Mouse (Mus musculus) G1E (cell line): Measurements from ENCODE around the gene Ankfn1. TPM values are rescaled to one million over a fixed set of nuclear protein-coding genes. Genes with fewer than 3 reads are reported as not detected.
A peak's percentile ranks its signal among the peaks of the same experiment; 100 is the strongest.

Experiments used
- ATAC-seq: 2 replicates; pipeline ENCODE4 v1.8.0; 2016; ENCODE audit warnings: mild to moderate bottlenecking; ENCODE audit not compliant: insufficient number of reproducible peaks, poor library complexity, low FRiP score, severe bottlenecking; ENCODE audit errors: extremely low read depth
- DNase-seq: peaks from one replicate; pipeline ENCODE4 v3.0.0; 2012; ENCODE audit warnings: low spot score
- H3K27me3 ChIP-seq: 2 replicates; pipeline ENCODE4 v1.6.1; 2012; ENCODE audit warnings: mild to moderate bottlenecking, low read length, inconsistent platforms; ENCODE audit not compliant: insufficient read depth
- H3K36me3 ChIP-seq: replicated peaks from 2 replicates; pipeline ENCODE3; 2012; ENCODE audit warnings: mild to moderate bottlenecking, inconsistent platforms
- H3K4me1 ChIP-seq: 2 replicates; pipeline ENCODE4 v1.6.1; 2012; ENCODE audit warnings: low read depth, low read length, inconsistent platforms, mixed read lengths; ENCODE audit not compliant: insufficient read depth
- H3K4me3 ChIP-seq: 2 replicates; pipeline ENCODE4 v1.5.1; 2012; ENCODE audit warnings: low read depth, mild to moderate bottlenecking, inconsistent platforms, low read length, moderate library complexity, mixed read lengths
- H3K9me3 ChIP-seq: replicated peaks from 2 replicates; pipeline ENCODE4 v1.6.1; 2012; ENCODE audit warnings: inconsistent platforms
- CTCF ChIP-seq: IDR thresholded peaks from 2 replicates; pipeline ENCODE4 v1.5.1; 2012; ENCODE audit warnings: low read depth, low read length, inconsistent platforms, mixed read lengths
- GATA1 ChIP-seq: IDR thresholded peaks from 2 replicates; pipeline ENCODE4 v1.6.1; 2012; ENCODE audit warnings: borderline replicate concordance, low read length, inconsistent platforms, mixed read lengths
- GATA2 ChIP-seq: IDR thresholded peaks from 2 replicates; pipeline ENCODE4 v1.6.1; 2012; ENCODE audit warnings: low read depth, low read length, inconsistent platforms, borderline replicate concordance
- POLR2AphosphoS5 ChIP-seq: IDR thresholded peaks from 2 replicates; pipeline ENCODE4 v1.6.1; 2012; ENCODE audit warnings: low read depth, low read length, inconsistent platforms; ENCODE audit not compliant: insufficient replicate concordance
- TAL1 ChIP-seq: conservative IDR thresholded peaks from 2 replicates; pipeline ENCODE4 v1.6.1; 2012; ENCODE audit warnings: low read depth, low read length, inconsistent platforms, mixed read lengths
- polyA plus RNA-seq: library from polyadenylated mRNA; stranded (reverse); fragments of >175 nt; gene quantifications from 2 replicates; pipeline ENCODE4 v1.2.3, GENCODE M21; 2012
- total RNA-seq, 2 experiments: library from RNA; stranded (forward) in 1 of 2; stranded (reverse) in 1 of 2; fragments of 200-1000 nt in 1 of 2; fragments of >200 nt in 1 of 2; fragmentation: Nextera tagmentation in 1 of 2; gene quantifications; 2 replicates each; pipeline ENCODE4 v1.2.3; 2014 to 2017

Gene Ankfn1
- total and polyA plus RNA-seq, 3 experiments: 0.27 TPM; not detected in 2

DNA sequence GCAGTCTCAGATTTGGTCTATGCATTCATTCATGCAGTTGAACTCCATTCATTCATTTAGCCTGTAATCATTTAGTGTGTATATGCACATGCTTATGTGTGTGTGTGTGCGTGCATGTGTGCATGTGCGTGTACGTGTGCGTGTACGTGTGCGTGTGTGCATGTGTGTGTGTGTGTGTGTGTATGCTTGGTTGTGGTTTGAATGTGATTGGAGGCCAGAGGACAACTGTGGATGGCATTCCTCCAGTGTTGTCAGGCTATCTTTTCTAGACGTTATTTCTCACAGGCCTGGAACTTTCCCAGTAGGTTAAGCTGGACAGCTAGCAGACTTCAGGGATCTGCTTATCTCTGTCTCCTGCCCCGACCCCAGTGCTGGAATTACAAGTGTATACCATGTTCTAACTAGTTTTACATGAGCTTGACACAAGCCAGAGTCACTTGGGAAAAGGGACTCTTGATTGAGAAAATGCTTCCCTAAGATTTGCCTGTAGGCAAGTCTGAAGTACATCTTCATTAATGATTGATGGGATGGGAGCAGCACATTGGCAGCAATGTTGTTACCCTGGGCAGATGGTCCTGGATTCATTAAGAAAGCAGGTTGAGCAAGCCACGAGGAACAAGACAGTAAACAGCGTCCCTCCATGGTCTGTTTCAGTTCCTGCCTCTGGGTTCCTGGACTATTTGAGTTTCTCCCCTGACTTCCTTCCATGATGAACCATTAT lies 43.3 kb downstream of the Ankfn1 start:
- Histone ChIP-seq H3K36me3 (no peaks in the 10 kb centered on the region), H3K4me1 (no peaks in the 10 kb centered on the region), H3K4me3 (no peak overlapping the region), H3K27me3 (no peaks in the 10 kb centered on the region), H3K9me3 (peaks cover 12% of the 10 kb centered on the region)
- ATAC-seq (no peak), DNase-seq (no peak)
- no peak for TF ChIP-seq TAL1
- TF ChIP-seq POLR2AphosphoS5: no peak

DNA sequence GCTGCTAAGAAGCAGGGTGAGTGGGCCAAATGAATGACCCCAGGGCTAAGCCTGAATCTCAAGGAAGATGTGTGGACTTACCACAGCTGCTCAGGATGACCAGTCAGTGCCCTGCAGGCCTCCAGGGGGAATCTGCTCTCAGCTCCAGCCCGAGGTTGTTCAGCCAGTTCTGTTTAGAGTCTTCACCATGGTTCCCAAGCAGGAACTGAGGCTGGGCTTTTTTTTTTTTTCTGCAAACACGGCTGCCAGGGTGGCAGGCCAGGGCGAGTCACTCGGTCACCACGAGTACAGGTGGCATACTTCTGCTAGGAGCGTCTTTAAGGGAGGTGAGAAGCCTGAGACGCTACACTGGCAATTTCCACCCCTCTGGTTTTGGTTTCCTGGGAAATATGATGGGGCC lies 43.9 kb downstream of the Ankfn1 start:
- no peak for ATAC-seq

DNA sequence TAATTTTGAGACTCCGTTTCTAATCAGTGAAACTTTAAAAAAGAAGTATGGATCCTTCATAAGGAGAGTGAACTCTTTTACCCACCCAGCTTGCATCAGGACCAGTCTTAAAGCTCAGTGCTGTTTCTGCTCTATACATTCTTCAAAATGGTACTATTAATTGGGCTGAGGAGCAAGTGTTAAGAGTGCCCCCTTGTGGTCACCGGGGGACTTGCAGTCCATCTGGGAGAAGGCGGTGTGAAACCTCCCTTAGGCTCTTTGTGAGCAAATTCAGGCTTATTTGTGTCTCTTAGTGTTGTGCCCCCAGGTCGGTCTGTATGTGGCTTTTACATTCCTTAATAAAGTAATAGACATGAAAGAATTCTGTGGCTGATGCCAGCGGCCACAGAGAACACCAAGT lies 56.6 kb downstream of the Ankfn1 start:
- ATAC-seq (no peak), DNase-seq (no peak)
- H3K4me1 ChIP-seq: no peaks in the 10 kb centered on the region
- no peaks in the 10 kb centered on the region for H3K36me3 ChIP-seq
- H3K9me3 ChIP-seq: peaks cover 39% of the 10 kb centered on the region
- H3K27me3 ChIP-seq: no peaks in the 10 kb centered on the region
- no peak overlapping the region for H3K4me3 ChIP-seq
- TF ChIP-seq GATA2 (no peak), POLR2AphosphoS5 (no peak), CTCF (peak; percentile 74), TAL1 (no peak), GATA1 (no peak)

More for the DNA sequence above, 43.9 kb downstream of the Ankfn1 start:
- no peaks in the 10 kb centered on the region for H3K27me3 ChIP-seq
- peaks cover 10% of the 10 kb centered on the region for H3K9me3 ChIP-seq
- H3K4me3 ChIP-seq: no peak overlapping the region
- no peak for DNase-seq
- no peaks in the 10 kb centered on the region for H3K4me1 ChIP-seq
- TF ChIP-seq GATA1 (no peak), GATA2 (no peak), TAL1 (no peak), POLR2AphosphoS5 (no peak), CTCF (no peak)
- no peaks in the 10 kb centered on the region for H3K36me3 ChIP-seq

DNA sequence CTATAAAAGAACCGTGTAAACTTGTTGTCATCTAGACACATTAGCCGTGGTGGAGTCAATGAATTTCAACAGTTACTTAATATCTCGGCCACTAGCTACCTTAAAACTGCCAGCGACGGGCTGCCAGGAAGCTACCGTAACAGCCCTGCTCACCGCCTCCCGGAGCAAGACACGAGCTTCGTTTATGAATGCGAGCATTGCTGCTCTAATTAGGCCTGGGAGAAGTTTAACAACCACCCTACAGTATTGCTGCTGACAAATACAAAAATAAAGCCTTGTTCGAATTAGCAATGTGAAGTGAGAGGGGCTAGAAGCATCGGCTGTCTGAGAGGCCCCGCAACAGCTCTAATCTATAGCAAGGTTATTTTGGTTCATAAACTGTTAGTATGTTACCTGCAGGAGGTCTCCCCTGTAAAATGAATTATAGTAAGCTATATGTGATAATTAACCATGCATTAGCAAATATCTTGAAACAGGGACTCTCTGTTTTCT lies 58.9 kb downstream of the Ankfn1 start:
- ATAC-seq (no peak), DNase-seq (no peak)
- no peak for TF ChIP-seq POLR2AphosphoS5
- TF ChIP-seq GATA2: no peak
- TF ChIP-seq GATA1: no peak
- TF ChIP-seq CTCF: no peak
- no peak for TF ChIP-seq TAL1
- Histone ChIP-seq H3K4me3 (no peak overlapping the region), H3K36me3 (no peaks in the 10 kb centered on the region), H3K4me1 (no peaks in the 10 kb centered on the region), H3K9me3 (peaks cover 33% of the 10 kb centered on the region), H3K27me3 (no peaks in the 10 kb centered on the region)

DNA sequence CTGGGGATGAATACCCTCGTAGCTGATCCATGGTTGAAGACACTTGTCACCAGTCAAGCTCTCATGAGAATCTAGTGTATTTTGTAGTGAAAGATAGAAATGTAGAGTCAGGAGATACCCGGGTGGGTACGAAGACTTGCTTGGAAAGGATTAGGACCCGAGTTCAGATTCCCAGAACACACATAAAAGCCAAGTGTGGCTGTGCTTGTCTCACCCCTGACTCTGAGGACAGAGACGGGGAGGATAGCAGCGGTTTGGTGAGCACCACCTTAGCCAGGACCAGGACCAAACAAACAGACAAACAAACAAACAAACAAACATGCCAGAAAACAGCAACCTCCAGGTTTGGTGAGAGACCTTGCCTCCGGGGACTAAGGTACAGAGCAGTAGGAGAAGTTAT lies 61.1 kb downstream of the Ankfn1 start:
- no peaks in the 10 kb centered on the region for H3K27me3 ChIP-seq
- no peak for TF ChIP-seq GATA1
- no peak for TF ChIP-seq CTCF
- TF ChIP-seq POLR2AphosphoS5: no peak
- TF ChIP-seq GATA2: no peak
- TF ChIP-seq TAL1: no peak
- no peak for ATAC-seq
- DNase-seq: no peak
- H3K4me1 ChIP-seq: no peaks in the 10 kb centered on the region
- H3K36me3 ChIP-seq: no peaks in the 10 kb centered on the region
- H3K9me3 ChIP-seq: peaks cover 21% of the 10 kb centered on the region
- H3K4me3 ChIP-seq: no peak overlapping the region

DNA sequence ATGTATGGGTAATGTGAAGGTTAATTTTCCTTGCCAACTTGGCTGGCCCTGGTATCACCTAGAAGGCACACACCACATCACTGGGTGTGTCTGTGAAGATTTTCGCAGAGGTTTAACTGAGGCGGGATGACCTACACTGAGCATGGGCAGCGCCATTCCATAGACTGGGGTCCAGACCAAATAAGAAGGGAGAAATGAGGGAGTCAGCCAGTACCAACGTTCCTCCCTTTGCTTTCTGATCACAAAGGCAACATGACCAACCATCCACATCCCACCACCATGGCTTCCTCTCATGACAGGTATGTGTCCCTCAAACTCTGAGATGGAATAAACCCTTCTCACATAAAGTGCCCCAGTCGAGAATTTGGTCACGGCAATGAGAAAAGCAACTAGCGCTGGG lies 68.9 kb downstream of the Ankfn1 start:
- Histone ChIP-seq H3K9me3 (peaks cover 28% of the 10 kb centered on the region), H3K36me3 (no peaks in the 10 kb centered on the region), H3K27me3 (no peaks in the 10 kb centered on the region), H3K4me3 (no peak overlapping the region), H3K4me1 (no peaks in the 10 kb centered on the region)
- ATAC-seq: no peak
- no peak for TF ChIP-seq POLR2AphosphoS5
- TF ChIP-seq CTCF: no peak
- no peak for TF ChIP-seq GATA1
- TF ChIP-seq GATA2: no peak
- TF ChIP-seq TAL1: no peak
- DNase-seq: no peak

DNA sequence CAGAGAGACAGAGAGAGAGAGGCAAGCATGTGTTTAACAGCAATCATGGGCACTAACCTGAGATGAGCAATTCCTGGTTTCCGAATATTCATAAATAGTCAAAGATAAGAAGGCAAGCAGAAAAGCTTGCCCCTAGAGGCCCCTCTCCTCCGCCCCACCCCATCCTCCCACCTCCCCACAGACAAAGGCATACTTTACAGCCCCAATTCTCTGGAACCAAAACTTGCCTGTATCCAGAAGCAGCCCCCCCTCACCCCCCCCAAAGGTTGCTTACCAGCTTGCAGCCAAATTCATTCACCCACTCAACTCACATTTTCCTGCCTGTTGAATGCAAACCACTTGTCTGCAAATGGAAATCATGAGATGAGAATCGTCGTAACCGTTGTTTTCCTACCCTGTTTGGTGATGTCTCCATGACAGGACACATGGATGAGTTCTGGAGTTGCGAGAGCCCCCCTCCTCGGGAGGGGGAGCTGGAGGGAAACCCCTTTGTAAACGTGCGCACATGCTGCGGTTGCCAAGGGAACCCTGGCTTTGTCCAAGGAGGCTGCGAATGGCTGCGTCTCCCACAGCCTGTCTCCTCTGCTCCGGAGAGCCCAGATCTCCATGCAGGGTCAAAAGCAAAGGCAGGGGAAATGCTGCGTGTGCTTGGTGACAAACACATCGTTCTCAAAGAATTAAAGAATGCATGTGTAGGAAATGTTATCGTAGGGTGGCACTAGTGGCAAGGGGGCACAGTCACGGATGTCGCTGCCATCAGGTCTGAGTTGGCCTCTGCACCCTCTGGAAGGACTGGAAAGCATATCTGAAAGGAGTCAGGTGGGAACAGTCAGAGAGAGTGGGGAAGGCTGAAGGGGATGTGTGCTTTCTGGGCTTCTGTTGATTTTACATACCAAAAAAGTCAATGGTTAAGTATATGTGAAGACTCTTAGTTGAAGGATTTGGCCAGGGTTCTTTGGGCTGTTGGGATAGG lies 80.7 kb downstream of the Ankfn1 start:
- Histone ChIP-seq H3K4me3 (no peak overlapping the region), H3K4me1 (no peaks in the 10 kb centered on the region), H3K36me3 (no peaks in the 10 kb centered on the region), H3K27me3 (no peaks in the 10 kb centered on the region), H3K9me3 (peaks cover 42% of the 10 kb centered on the region)
- ATAC-seq (no peak), DNase-seq (no peak)
- TF ChIP-seq POLR2AphosphoS5: no peak
